Mouse (Mus musculus): ENCODE results near the gene Zfp618.

The Zfp618 gene

DNA sequence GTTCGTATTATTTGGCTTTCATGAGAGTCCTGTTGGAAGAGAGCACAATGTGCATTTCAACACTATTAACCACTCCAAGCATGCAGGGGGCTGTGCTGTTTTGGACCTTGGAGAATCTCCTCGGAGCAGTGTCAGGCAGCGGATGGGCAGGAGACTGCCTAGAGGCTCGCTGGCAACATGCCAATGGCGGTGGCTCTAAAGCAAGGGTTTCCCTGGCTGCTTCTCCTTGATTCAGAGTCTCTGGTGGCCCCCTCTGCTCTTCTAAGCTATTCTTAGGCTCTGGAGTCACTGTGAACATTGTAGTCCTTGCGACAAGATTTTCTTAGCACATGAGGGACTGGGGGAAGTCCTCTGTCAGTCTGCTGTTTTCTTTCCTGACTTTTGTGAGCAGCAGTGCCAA is 33.5 kb downstream of the Zfp618 start:
- DNase-seq (ENCODE audit: low read depth in 2 of 2, low spot score in 2 of 2) = no peak

DNA sequence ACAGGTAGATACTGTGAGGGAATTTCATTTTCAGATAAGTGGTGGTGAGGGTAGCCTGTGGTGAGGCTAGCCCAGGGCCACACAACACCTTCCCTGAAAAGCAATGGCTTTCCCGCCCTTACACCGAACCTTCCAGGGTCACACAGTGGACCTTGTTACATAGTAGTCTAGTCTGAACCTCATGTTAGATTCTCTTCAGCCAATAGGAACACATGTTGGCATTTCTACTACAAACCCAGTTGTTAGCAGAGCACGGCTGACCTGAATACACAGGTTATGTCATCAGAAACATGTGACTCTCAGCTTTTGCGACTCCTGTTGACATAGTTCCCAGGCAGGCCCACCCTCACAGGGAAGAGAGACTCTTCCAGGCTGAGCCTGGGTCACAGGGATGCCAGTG is 33.9 kb downstream of the Zfp618 start:
- no peak for DNase-seq (ENCODE audit: low read depth in 2 of 2, low spot score in 2 of 2)

- no peak for DNase-seq (ENCODE audit: low read depth in 2 of 2, low spot score in 2 of 2)
Measured at GRCm38 (mm10) chr4:62999916-63000315, 34.5 kb downstream of the Zfp618 start.

- DNase-seq (ENCODE audit: low read depth in 2 of 2, low spot score in 2 of 2) = no peak
Measured at GRCm38 (mm10) chr4:63000316-63001055, 35.1 kb downstream of the Zfp618 start.

DNA sequence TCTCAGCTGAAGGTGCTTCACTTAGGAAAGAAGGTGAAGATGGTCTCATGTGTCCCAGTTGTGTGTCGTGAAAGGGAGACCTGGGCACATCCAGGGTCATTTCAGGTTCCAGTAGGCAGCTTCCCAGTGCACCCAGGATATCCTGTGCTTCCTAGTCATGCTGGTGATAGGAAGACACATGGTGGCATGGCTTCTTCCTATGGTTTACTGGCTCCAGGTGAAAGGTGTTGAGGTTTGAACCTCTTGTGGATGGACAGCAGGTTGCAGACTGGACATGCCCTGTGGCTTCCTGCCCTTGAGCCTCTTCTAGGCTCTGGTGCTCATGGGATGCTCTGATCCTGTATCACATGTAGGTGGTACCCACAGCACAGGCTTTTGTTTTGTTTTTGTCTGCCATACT is 37.0 kb downstream of the Zfp618 start:
- DNase-seq (ENCODE audit: low read depth in 2 of 2, low spot score in 2 of 2) = no peak

DNA sequence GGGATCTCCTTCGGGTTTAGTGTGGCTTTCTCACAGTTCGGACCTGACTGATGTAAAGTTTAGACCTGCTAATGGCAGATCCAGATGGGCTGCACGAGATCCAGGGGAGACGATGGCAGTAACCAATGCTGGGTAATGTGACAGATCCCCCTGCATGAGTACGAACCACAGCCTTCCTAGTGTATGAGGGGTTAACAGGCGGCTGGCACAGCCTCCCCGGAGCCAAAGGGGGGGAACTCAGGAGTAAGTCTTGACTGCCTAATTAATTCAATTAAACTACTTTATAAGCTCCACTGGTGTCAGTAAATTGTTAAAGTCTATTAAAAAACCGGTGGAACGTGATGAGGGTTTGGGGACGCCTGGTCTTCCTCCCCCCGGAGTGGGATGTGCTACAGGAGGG is 39.1 kb downstream of the Zfp618 start:
- DNase-seq (ENCODE audit: low read depth in 2 of 2, low spot score in 2 of 2) = no peak

DNA sequence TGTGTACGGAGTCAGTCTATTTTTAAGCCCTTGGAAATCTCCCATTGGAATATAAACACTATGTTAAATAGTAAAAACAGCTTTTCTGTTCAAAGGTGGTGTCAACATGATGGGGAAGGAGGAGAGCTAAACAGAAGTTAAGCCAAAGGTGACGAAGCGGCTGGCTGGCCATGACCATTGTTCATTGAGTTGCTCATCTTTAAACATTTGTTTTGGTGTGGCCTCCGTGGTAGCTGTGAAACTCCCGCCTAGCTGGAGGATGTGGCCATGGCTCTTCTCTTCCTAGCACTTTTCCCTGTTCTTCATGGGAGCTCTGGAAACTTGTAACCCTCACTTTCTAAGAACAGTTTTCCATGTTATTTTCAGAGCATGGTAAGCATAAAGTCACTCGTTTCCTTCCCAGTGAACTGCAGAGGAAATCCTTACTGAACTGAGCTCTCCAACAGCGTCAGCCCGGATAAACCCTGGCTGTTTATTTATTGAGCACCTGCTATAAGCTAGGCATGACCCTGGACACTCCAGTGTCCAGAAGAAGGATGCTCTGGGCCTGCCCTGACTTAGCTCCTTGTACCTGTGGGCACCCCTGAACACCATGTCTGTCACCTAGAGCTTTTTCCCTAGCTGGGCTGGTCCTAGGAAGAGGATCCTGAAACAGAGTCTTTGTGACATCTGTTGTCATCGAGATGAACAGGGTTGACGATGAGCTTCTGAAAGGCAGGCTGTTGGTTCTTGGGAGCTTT is 40.2 kb downstream of the Zfp618 start:
- no peak for DNase-seq (ENCODE audit: low read depth in 2 of 2, low spot score in 2 of 2)

DNA sequence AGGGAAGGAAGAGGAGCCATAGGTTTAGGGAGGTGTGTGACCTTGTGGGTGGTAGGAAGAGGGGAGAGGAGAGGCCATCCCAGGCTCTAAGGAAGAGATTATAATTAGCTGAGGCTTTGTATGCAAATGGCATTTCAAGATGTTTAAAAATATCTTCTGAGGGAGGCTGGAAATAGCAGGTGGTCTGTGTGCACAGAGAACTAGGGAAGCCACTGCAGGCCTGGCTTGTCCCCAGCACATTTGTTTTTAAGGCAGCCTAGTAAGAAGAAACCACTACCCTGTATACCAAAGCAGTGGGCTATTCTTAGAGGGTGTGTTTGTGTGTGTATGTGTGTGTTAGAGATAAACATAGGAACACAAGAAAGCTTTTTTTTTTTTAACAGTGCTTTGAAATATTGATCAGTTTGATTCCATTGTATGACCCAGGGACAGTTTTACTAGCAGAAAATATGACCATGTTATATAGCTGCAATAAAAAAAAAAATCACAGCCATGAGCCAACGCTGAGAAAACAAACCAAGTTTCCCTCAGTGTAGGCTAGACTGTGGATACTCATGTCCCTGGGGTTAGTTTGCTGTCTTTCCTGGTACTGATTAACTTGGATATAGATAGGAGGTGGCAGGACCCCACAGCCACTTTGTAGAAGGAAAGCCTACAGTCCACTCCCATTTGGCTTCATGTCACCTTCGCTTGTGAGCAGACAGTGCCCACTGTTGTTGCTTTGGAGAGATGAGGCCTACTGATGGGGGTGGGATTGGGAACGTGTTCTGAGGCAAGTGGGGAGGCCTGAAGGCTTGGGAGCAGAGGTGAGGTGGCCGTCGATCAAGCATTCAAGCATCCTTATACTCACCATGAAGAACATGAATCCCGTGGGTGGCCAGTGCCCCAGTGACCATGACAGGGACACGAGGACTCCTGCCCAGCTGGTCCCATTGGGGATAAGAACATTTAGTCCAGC is 41.1 kb downstream of the Zfp618 start:
- DNase-seq (ENCODE audit: low read depth in 2 of 2, low spot score in 2 of 2) = no peak

GRCm38 (mm10) chr4:63008206-63008605 is 42.8 kb downstream of the Zfp618 start:
- no peak for DNase-seq (ENCODE audit: low read depth in 2 of 2, low spot score in 2 of 2)

DNA sequence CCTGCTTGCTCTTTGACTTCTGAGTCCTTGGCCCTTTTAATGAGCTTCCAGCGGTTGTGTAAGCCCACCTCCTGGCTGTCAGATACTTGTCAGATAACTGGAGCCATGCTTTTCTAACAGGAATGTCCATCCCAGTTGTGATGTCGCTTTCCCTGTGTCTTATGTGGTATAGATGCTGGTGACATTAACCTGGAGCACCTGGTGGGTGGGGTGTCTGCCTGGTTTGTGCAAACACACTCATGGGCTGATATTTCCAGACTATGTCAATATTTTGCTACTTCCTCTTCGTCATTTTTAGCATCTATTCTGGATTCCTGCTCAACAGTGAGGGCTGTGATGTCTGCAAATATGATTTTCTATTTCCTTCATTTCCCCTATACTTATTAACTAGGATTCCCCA is 43.4 kb downstream of the Zfp618 start:
- no peak for DNase-seq (ENCODE audit: low read depth in 2 of 2, low spot score in 2 of 2)

- DNase-seq (ENCODE audit: low read depth in 2 of 2, low spot score in 2 of 2) = no peak
Measured at GRCm38 (mm10) chr4:63009821-63010220, 44.4 kb downstream of the Zfp618 start.

- no peak for DNase-seq (ENCODE audit: low read depth in 2 of 2, low spot score in 2 of 2)
Measured at GRCm38 (mm10) chr4:63010226-63010625, 44.9 kb downstream of the Zfp618 start.

- DNase-seq (ENCODE audit: low read depth in 2 of 2, low spot score in 2 of 2) = no peak
Measured at GRCm38 (mm10) chr4:63018616-63019015, 53.2 kb downstream of the Zfp618 start.

DNA sequence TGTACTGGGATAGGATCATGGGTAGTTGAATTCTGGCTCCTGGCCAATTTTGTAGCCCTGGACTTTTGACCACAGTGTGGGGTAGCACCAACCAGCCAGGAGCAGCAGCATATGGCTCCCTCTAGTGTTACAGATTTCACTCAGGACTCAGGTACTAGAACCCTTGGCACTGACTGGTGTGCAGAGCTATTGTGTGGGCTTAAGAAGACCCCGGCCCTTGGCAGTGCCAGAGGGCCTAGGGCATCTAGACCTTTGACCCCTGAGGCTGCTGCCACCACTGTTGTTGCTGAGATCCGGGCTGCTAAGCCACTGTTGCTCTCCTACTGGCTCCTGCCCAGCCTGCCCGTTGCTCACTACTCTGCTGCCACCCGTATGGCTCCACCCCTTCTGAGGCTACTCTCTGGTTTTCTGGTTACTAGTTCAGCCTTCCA is 54.1 kb downstream of the Zfp618 start:
- no peak for DNase-seq (ENCODE audit: low read depth in 2 of 2, low spot score in 2 of 2)

DNA sequence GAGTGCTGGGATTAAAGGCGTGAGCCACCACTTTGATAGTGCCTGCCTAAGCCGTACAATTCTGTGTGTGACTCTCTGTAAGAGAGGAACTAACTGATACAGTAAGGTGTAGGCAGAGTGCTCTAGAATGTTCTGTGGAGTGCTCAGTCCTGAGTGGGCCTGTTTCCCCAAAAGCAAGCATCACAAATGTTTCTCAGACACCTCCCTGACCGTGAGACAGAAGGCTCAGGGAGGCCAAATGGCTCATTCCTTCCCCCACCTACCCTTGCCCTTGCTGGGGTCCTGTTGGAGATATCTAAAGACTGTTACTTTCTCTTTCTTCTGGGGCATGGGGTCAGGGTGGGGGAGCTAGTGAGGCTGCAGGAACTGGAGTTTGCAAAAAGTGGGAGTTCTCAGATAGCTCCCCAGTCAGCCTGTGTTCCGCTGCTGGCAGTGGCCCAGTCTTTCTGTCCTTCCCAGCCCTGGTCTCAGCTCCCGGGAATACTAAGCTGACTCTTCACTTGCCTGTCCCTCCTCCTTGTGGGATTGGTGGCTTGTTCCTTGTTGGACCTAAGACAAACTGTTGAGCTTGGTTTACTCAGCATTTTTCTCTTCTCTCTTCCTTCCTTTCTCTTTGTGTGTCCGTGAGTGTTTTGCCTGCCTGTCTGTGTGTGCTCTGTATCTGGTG is 55.8 kb downstream of the Zfp618 start:
- no peak for DNase-seq (ENCODE audit: low read depth in 2 of 2, low spot score in 2 of 2)

- no peak for DNase-seq (ENCODE audit: low read depth in 2 of 2, low spot score in 2 of 2)
Measured at GRCm38 (mm10) chr4:63023465-63023864, 58.1 kb downstream of the Zfp618 start.

- no peak for DNase-seq (ENCODE audit: low read depth in 2 of 2, low spot score in 2 of 2)
Measured at GRCm38 (mm10) chr4:63024098-63024497, 58.7 kb downstream of the Zfp618 start.

- no peak for DNase-seq (ENCODE audit: low read depth in 2 of 2, low spot score in 2 of 2)
Measured at GRCm38 (mm10) chr4:63024734-63025256, 59.4 kb downstream of the Zfp618 start.

GRCm38 (mm10) chr4:63025306-63025705 is 59.9 kb downstream of the Zfp618 start:
- no peak for DNase-seq (ENCODE audit: low read depth in 2 of 2, low spot score in 2 of 2)

GRCm38 (mm10) chr4:63026286-63026685 is 60.9 kb downstream of the Zfp618 start:
- no peak for DNase-seq (ENCODE audit: low read depth in 2 of 2, low spot score in 2 of 2)

DNA sequence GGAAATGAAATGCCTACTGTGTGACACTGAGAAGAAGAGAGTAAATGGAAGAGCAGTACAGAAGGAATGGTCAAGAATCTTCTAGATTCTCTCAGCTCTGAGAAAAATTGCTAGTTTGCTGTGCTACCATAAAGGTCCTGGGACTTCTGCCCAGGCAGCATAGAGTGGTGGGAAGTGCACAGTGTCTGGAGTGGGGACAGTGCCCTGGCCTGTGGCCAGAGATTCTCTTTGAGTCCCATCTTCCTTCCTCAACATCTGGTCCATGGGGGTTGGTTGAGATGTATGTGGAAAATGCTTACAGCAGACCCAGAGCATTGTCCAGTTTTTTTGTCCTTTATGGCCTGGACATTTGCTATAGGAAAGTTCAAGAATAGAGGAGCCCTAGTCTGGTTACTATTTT is 62.1 kb downstream of the Zfp618 start:
- no peak for DNase-seq (ENCODE audit: low read depth in 2 of 2, low spot score in 2 of 2)
